In genomic region chr10:51571225-51571996, GRCm38 (mm10) we compare ENCODE assay signal across 22 mouse cellular contexts. TPM values are rescaled to one million over a fixed set of nuclear protein-coding genes. Genes with fewer than 3 reads are reported as not detected.
DNase-seq lines count a peak whose midpoint lies in the region; ATAC-seq and TF ChIP-seq lines count a peak whose summit lies in the region.
"Had no signal": no experiment of that assay in that cellular context is flagged by ENCODE, and none has a peak within 500 bp of the region (broad histone marks: within the 10 kb centered on the region; RNA-seq: fewer than 3 reads in every experiment).

No protein-coding gene starts in this region.

- TF ChIP-seq RAD21 in CH12.LX (IDR thresholded peaks at IDR 0.05; ENCODE audit: low read depth, low read length), result no peak

- 71% methylated on average over 9 of the region's 9 CpGs for WGBS in kidney, postnatal 0 days
- WGBS in intestine, embryonic 14.5 days, result 62% methylated on average over 9 of the region's 9 CpGs

- H3K79me2 ChIP-seq in CH12.LX (replicated peaks; ENCODE audit: control insufficient read depth, extremely low read depth, insufficient read depth, poor library complexity, severe bottlenecking), result no peaks in the 10 kb centered on the region

- no peak for TF ChIP-seq CTCF in kidney, postnatal 0 days (IDR thresholded peaks at IDR 0.05; ENCODE audit: low read depth)
- no peak for TF ChIP-seq CTCF in CH12.LX (conservative IDR thresholded peaks at IDR 0.05 in 1 of 2, IDR thresholded peaks at IDR 0.05 in 1 of 2; ENCODE audit: low read depth in 2 of 2, low read length in 2 of 2)

- H3K4me3 ChIP-seq in kidney, postnatal 0 days (replicated peaks; ENCODE audit: low read depth, low read length), result no peak overlapping the region
- peak overlapping the region in 2 of 3 experiments; percentile 11 to 46 for H3K4me3 ChIP-seq in CH12.LX (replicated peaks in 1 of 3; ENCODE audit: low read depth in 2 of 3, low read length in 2 of 3, poor library complexity in 1 of 3)
- H3K4me3 ChIP-seq in intestine, embryonic 14.5 days (ENCODE audit: low read depth, low read length), result no peak overlapping the region
- H3K4me3 ChIP-seq: heart, embryonic 10.5 days had no signal

- ATAC-seq in kidney, postnatal 0 days (replicated peaks; ENCODE audit: low FRiP score, low read depth), result peak; percentile 78
- peak; percentile 66; the same call in 1 of the 2 replicates for ATAC-seq in intestine, embryonic 14.5 days (replicated peaks; ENCODE audit: low FRiP score, low TSS enrichment, low read depth)

- H3K9ac ChIP-seq in kidney, postnatal 0 days (ENCODE audit: low read depth, low read length), result no peak overlapping the region
- H3K9ac ChIP-seq in CH12.LX (ENCODE audit: insufficient read depth, low read depth), result no peak overlapping the region
- H3K9ac ChIP-seq in intestine, embryonic 14.5 days (ENCODE audit: low read length), result no peak overlapping the region
- H3K9ac ChIP-seq: liver, embryonic 14.5 days had no signal

- DNase-seq in kidney, postnatal 0 days (ENCODE audit: low spot score), result no peak
- no peak for DNase-seq in kidney, postnatal 4 days
- peak; percentile 89 for DNase-seq in CH12.LX (ENCODE audit: extremely low read depth)
- no peak for DNase-seq in intestine, embryonic 14.5 days (ENCODE audit: low spot score)
- DNase-seq in splenic B cell, adult 2 months (ENCODE audit: low read depth, low spot score), result peak; percentile 4
- DNase-seq in heart, adult 9 months (ENCODE audit: low spot score in 2 of 2), result no peak
- DNase-seq in right cerebral cortex, adult 2 months (ENCODE audit: low spot score in 2 of 2), result no peak
- DNase-seq in retina, embryonic 14.5 days (ENCODE audit: low spot score), result no peak
- DNase-seq: adrenal gland, postnatal 36 days; cerebellum, postnatal 14 days; gastrocnemius, postnatal 10 days; heart, postnatal 14 days; kidney, postnatal 25 days; left cerebral cortex, postnatal 4 days; retina, postnatal 1 day had no signal

- H3K9me3 ChIP-seq in kidney, postnatal 0 days (replicated peaks; ENCODE audit: low read length), result no peaks in the 10 kb centered on the region
- no peaks in the 10 kb centered on the region for H3K9me3 ChIP-seq in CH12.LX (replicated peaks; ENCODE audit: low read length)
- no peaks in the 10 kb centered on the region for H3K9me3 ChIP-seq in intestine, embryonic 14.5 days (ENCODE audit: control insufficient read depth, low read length)
- H3K9me3 ChIP-seq: G1E; heart, embryonic 10.5 days had no signal

- TF ChIP-seq POLR2A in CH12.LX (IDR thresholded peaks at IDR 0.05; ENCODE audit: low read depth, low read length), result peak; percentile 72

- no peak overlapping the region for H3K27ac ChIP-seq in kidney, postnatal 0 days
- no peak overlapping the region for H3K27ac ChIP-seq in CH12.LX (ENCODE audit: insufficient read depth, low read depth)
- no peak overlapping the region for H3K27ac ChIP-seq in intestine, embryonic 14.5 days (ENCODE audit: low read depth)
- H3K27ac ChIP-seq: heart, embryonic 10.5 days; liver, embryonic 14.5 days had no signal

- no peak overlapping the region for H3K4me2 ChIP-seq in kidney, postnatal 0 days (ENCODE audit: low read length)
- H3K4me2 ChIP-seq in CH12.LX (ENCODE audit: insufficient read depth, low read depth, poor library complexity, severe bottlenecking), result no peak overlapping the region
- no peak overlapping the region for H3K4me2 ChIP-seq in intestine, embryonic 14.5 days (ENCODE audit: low read length)

- no peak; the same call in 1 of the 2 replicates for TF ChIP-seq EP300 in CH12.LX (IDR thresholded peaks at IDR 0.05; ENCODE audit: low read length)

- H3K4me1 ChIP-seq in kidney, postnatal 0 days (replicated peaks; ENCODE audit: insufficient read depth, low read length), result no peaks in the 10 kb centered on the region
- H3K4me1 ChIP-seq in CH12.LX (ENCODE audit: control insufficient read depth in 1 of 2, insufficient read depth in 2 of 2), result peaks cover 4 to 7% of the 10 kb centered on the region in 2 experiments; a peak in 2 of 4 replicates
- H3K4me1 ChIP-seq in intestine, embryonic 14.5 days (replicated peaks; ENCODE audit: control insufficient read depth, insufficient read depth, low read length), result no peaks in the 10 kb centered on the region
- H3K4me1 ChIP-seq: heart, embryonic 10.5 days had no signal

- in situ Hi-C loops in CH12.LX (cut with MboI; ENCODE audit: low pct_ligation_motif_present, low pct_unique_long_range_greater_than_20kb, low sequenced_read_pairs), result no loop called here

- dilution Hi-C loops in CH12.LX (cut with MboI; ENCODE audit: extremely low pct_ligation_motif_present, extremely low pct_unique_long_range_greater_than_20kb, low sequenced_read_pairs), result no loop called here

- no peaks in the 10 kb centered on the region for H3K36me3 ChIP-seq in kidney, postnatal 0 days (ENCODE audit: insufficient read depth, low read length)
- no peaks in the 10 kb centered on the region for H3K36me3 ChIP-seq in CH12.LX (replicated peaks in 1 of 2; ENCODE audit: control insufficient read depth in 1 of 2, insufficient read depth in 1 of 2, low read length in 1 of 2)
- H3K36me3 ChIP-seq in intestine, embryonic 14.5 days (ENCODE audit: control insufficient read depth, insufficient read depth, low read length), result no peaks in the 10 kb centered on the region
- H3K36me3 ChIP-seq in splenic B cell, adult 2 months (ENCODE audit: control insufficient read depth, insufficient read depth, low read length, poor library complexity, severe bottlenecking), result no peaks in the 10 kb centered on the region
- H3K36me3 ChIP-seq: G1E; heart, embryonic 10.5 days had no signal

- H3K27me3 ChIP-seq in kidney, postnatal 0 days (ENCODE audit: insufficient read depth, low read length), result no peaks in the 10 kb centered on the region
- no peaks in the 10 kb centered on the region for H3K27me3 ChIP-seq in CH12.LX (replicated peaks)
- no peaks in the 10 kb centered on the region for H3K27me3 ChIP-seq in intestine, embryonic 14.5 days (replicated peaks; ENCODE audit: control insufficient read depth, insufficient read depth, low read length)
- no peaks in the 10 kb centered on the region for H3K27me3 ChIP-seq in splenic B cell, adult 2 months (ENCODE audit: control insufficient read depth, insufficient read depth, low read length, poor library complexity, severe bottlenecking)

TF ChIP-seq in CH12.LX, 34 proteins besides CTCF, POLR2A, EP300 and RAD21:
- no peak for TF ChIP-seq ZKSCAN1 (IDR thresholded peaks at IDR 0.05; ENCODE audit: borderline replicate concordance, low read depth, low read length)
- peak; percentile 40; the same call in 1 of the 2 replicates for TF ChIP-seq TCF12 (IDR thresholded peaks at IDR 0.05; ENCODE audit: low read depth, low read length)
- TF ChIP-seq CHD2 (IDR thresholded peaks at IDR 0.05; ENCODE audit: low read length), result no peak
- no peak for TF ChIP-seq GABPA (IDR thresholded peaks at IDR 0.05; ENCODE audit: insufficient replicate concordance, low read depth, low read length)
- TF ChIP-seq TBP (conservative IDR thresholded peaks at IDR 0.05; ENCODE audit: low read depth, low read length), result peak; percentile 83
- TF ChIP-seq IRF4 (IDR thresholded peaks at IDR 0.05; ENCODE audit: low read depth, low read length), result 0 out of 2 replicates have a peak, but pooled peaks have one; percentile 25
- no peak for TF ChIP-seq JUND (conservative IDR thresholded peaks at IDR 0.05; ENCODE audit: low read depth, low read length)
- TF ChIP-seq JUN (IDR thresholded peaks at IDR 0.05; ENCODE audit: insufficient read depth, low read depth, low read length), result no peak
- TF ChIP-seq UBTF (IDR thresholded peaks at IDR 0.05; ENCODE audit: low read depth, low read length), result 0 out of 2 replicates have a peak, but pooled peaks have one; percentile 47
- peak; percentile 63; the same call in 1 of the 2 replicates for TF ChIP-seq NELFE (IDR thresholded peaks at IDR 0.05; ENCODE audit: low read depth, low read length)
- no peak for TF ChIP-seq CHD1 (IDR thresholded peaks at IDR 0.05; ENCODE audit: low read depth, low read length)
- no peak for TF ChIP-seq USF2 (conservative IDR thresholded peaks at IDR 0.05; ENCODE audit: low read depth, low read length)
- 0 out of 2 replicates have a peak, but pooled peaks have one; percentile 50 for TF ChIP-seq MAX (IDR thresholded peaks at IDR 0.05; ENCODE audit: low read length)
- no peak for TF ChIP-seq RCOR1 (conservative IDR thresholded peaks at IDR 0.05; ENCODE audit: low read depth, low read length)
- TF ChIP-seq MXI1 (IDR thresholded peaks at IDR 0.05; ENCODE audit: low read depth, low read length), result peak; percentile 38; the same call in 1 of the 2 replicates
- peak; percentile 67; the same call in 1 of the 2 replicates for TF ChIP-seq ELF1 (IDR thresholded peaks at IDR 0.05; ENCODE audit: low read depth, low read length)
- TF ChIP-seq HCFC1 (IDR thresholded peaks at IDR 0.05; ENCODE audit: low read depth, low read length), result peak; percentile 47
TF ChIP-seq in CH12.LX: peak in this region for 9.

RNA-seq across cellular contexts. Expression of gene Fam162b, which starts 18.9 kb away (rescaled TPM):
- polyA plus RNA-seq in kidney, postnatal 0 days (2015; fragmentation: Nextera tagmentation; extraction: Ambion mirVana), result 1.6 and 2.0 TPM in 2 replicates
- 0.29 TPM in 1 of 2 replicates, not detected in the other for total RNA-seq in CH12.LX (2012; rRNA removed)
- total RNA-seq in CH12.LX (2014; rRNA removed), result not detected in 2 replicates
- 0.52 and 0.86 TPM in 2 replicates for polyA plus RNA-seq in CH12.LX (2012; ENCODE audit: insufficient read length, low read depth)
- polyA plus RNA-seq in intestine, embryonic 14.5 days (2014; fragmentation: Nextera tagmentation; extraction: Ambion mirVana), result 23.5 and 28.8 TPM in 2 replicates
- total RNA-seq: adrenal gland, postnatal 36 days; G1E; gastrocnemius, postnatal 10 days; heart, postnatal 14 days had no signal
- polyA plus RNA-seq: G1E; liver, embryonic 14.5 days; spleen, adult 2 months had no signal

RNA-seq across cellular contexts. Expression of gene Gprc6a, which starts 59.9 kb away (rescaled TPM):
- 0.08 and 0.17 TPM in 2 replicates for polyA plus RNA-seq in kidney, postnatal 0 days (2015; fragmentation: Nextera tagmentation; extraction: Ambion mirVana)
- total RNA-seq in CH12.LX (2012; rRNA removed), result not detected in 2 replicates
- not detected in 2 replicates for total RNA-seq in CH12.LX (2014; rRNA removed)
- not detected in 2 replicates for polyA plus RNA-seq in CH12.LX (2012; ENCODE audit: insufficient read length, low read depth)
- polyA plus RNA-seq in intestine, embryonic 14.5 days (2014; fragmentation: Nextera tagmentation; extraction: Ambion mirVana), result not detected in 2 replicates
- total RNA-seq: adrenal gland, postnatal 36 days; G1E; gastrocnemius, postnatal 10 days; heart, postnatal 14 days; layer of hippocampus, postnatal 10 days; left cerebral cortex, postnatal 4 days had no signal
- polyA plus RNA-seq: embryonic facial prominence, embryonic 11.5 days; G1E; heart, embryonic 10.5 days; liver, embryonic 14.5 days; neural tube, embryonic 14.5 days; spleen, adult 2 months had no signal

Comparison
In these comparisons a context has a peak if more than half of its experiments do, and no peak if none do; other contexts are left out.
1. DNase-seq: peak in CH12.LX (single experiment) and splenic B cell, adult 2 months (single experiment); none in kidney, postnatal 0 days (single experiment), kidney, postnatal 4 days (0 of 2), intestine, embryonic 14.5 days (single experiment), heart, adult 9 months (0 of 2), right cerebral cortex, adult 2 months (0 of 2) and retina, embryonic 14.5 days (single experiment).
2. H3K4me3 ChIP-seq: peak in CH12.LX (2 of 3); none in kidney, postnatal 0 days (single experiment) and intestine, embryonic 14.5 days (single experiment).